Mouse (Mus musculus) myocyte (in vitro differentiated cells): ENCODE results near the gene Sh3pxd2b.

ENCODE experiments used
- CEBPB ChIP-seq: IDR thresholded peaks from 2 replicates; pipeline ENCODE4 v1.6.1; 2011; ENCODE audit warnings: mild to moderate bottlenecking, moderate library complexity; ENCODE audit not compliant: poor library complexity, insufficient read depth, severe bottlenecking
- E2F4 ChIP-seq: IDR thresholded peaks from one replicate; pipeline ENCODE4 v1.6.1; 2011; ENCODE audit warnings: mild to moderate bottlenecking, control low read depth, moderate library complexity; ENCODE audit not compliant: insufficient read depth
- MYOG ChIP-seq, 3 experiments: IDR thresholded peaks; one replicate each; pipeline ENCODE4 v1.6.1; 2011; ENCODE audit warnings: control low read depth in 2 of 3, low read depth in 2 of 3, mild to moderate bottlenecking in 2 of 3; ENCODE audit not compliant: insufficient read length in 2 of 3, control insufficient read depth in 1 of 3, insufficient read depth in 1 of 3
- POLR2A ChIP-seq: IDR thresholded peaks from one replicate; pipeline ENCODE4 v1.6.1; 2011; ENCODE audit warnings: low read depth, mild to moderate bottlenecking, control low read depth, moderate library complexity; ENCODE audit not compliant: insufficient read length
- POLR2AphosphoS2 ChIP-seq: IDR thresholded peaks from one replicate; pipeline ENCODE4 v1.6.1; 2011; ENCODE audit warnings: low read depth, control low read depth; ENCODE audit not compliant: insufficient read length
- REST ChIP-seq: IDR thresholded peaks from one replicate; pipeline ENCODE4 v1.6.1; 2011; ENCODE audit warnings: mild to moderate bottlenecking, control low read depth, moderate library complexity; ENCODE audit not compliant: insufficient read depth, insufficient read length
- SRF ChIP-seq: IDR thresholded peaks from one replicate; pipeline ENCODE4 v1.6.1; 2011; ENCODE audit warnings: low read depth; ENCODE audit not compliant: control insufficient read depth, insufficient read length
- TCF12 ChIP-seq: IDR thresholded peaks from one replicate; pipeline ENCODE4 v1.6.1; 2011; ENCODE audit warnings: mild to moderate bottlenecking, control low read depth; ENCODE audit not compliant: poor library complexity, insufficient read depth, severe bottlenecking
- USF1 ChIP-seq: IDR thresholded peaks from one replicate; pipeline ENCODE4 v1.6.1; 2011; ENCODE audit warnings: low read depth, mild to moderate bottlenecking, control low read depth, moderate library complexity

- TF ChIP-seq POLR2A, result no peak
- no peak for TF ChIP-seq SRF
- TF ChIP-seq TCF12, result no peak
- TF ChIP-seq E2F4, result no peak
- TF ChIP-seq POLR2AphosphoS2, result no peak
- no peak for TF ChIP-seq USF1
- TF ChIP-seq CEBPB, result no peak
- TF ChIP-seq REST, result no peak
- TF ChIP-seq MYOG (IDR thresholded peaks at IDR 0.05; ENCODE audit: control insufficient read depth in 1 of 3, insufficient read depth in 1 of 3, insufficient read length in 2 of 3, low read depth in 2 of 3), result peak in 1 of 3 experiments; percentile 72
These were observed 77.0 kb downstream of the Sh3pxd2b start for GRCm38 (mm10) chr11:32424600-32424999.
